Mouse (Mus musculus): Measurements from ENCODE around the gene Ptdss2. TPM values are rescaled to one million over a fixed set of nuclear protein-coding genes. Genes with fewer than 3 reads are reported as not detected.

Ptdss2 gene
- total and polyA plus RNA-seq, 2 experiments from 2014 or later, result 35.5 to 54.8 TPM

DNA sequence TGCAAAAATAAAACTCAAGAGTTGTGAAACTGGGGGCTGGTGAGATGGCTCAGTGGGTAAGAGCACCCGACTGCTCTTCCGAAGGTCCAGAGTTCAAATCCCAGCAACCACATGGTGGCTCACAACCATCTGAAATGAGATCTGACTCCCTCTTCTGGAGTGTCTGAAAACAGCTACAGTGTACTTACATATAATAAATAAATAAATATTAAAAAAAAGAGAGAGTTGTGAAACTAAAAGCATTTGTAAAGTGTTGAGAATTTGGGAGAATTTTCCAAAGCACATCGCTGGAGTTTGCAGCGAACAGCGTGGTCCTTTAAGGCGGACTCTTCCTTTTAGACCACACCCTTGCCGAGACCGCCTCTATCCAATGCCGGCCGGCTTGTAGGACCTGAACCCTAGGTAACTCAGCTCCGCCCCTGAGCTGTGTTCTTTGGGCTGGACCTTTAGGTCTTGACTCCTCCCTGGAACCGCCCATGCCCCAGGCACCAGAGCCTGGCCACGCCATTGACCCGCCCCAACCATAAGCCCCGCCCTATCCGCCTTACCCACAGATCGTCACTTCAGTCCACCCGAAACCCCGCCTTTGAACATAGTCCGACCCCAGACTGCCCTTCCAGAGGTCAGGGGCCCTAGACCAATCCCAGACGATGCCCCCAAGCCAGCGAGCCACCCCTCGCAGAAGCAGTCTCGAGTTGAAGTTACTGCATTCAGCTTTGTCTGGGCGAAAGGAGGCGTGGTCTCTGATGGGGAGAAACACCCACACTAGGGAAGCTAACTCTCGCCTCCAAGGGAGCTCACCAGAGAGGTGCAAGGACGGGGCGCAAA, 721 bp downstream of the Ptdss2 start:
- Histone ChIP-seq H3K9ac (replicated peaks; ENCODE audit: low read depth, low read length) (peak overlapping the region; percentile 41; the same call in 1 of the 2 replicates), H3K27ac (ENCODE audit: low read depth) (peak overlapping the region; percentile 81), H3K36me3 (replicated peaks; ENCODE audit: control insufficient read depth, insufficient read depth, low read length) (no peaks in the 10 kb centered on the region), H3K9me3 (replicated peaks; ENCODE audit: control insufficient read depth, low read length) (no peaks in the 10 kb centered on the region), H3K4me3 (ENCODE audit: low read depth, low read length) (peak overlapping the region; percentile 56), H3K27me3 (ENCODE audit: control insufficient read depth, insufficient read depth, low read length) (no peaks in the 10 kb centered on the region), H3K4me1 (ENCODE audit: control insufficient read depth, insufficient read depth) (0 out of 2 replicates have a peak, but pooled peaks cover 7% of the 10 kb centered on the region), H3K4me2 (ENCODE audit: low read depth, low read length) (peak overlapping the region; percentile 64)
- WGBS, result 2% methylated on average over 29 of the region's 29 CpGs
- peak; percentile 99 for ATAC-seq (ENCODE audit: insufficient read depth, low read depth)
- peak; percentile 97 for DNase-seq (ENCODE audit: low spot score)
- TF ChIP-seq CTCF (IDR thresholded peaks at IDR 0.05; ENCODE audit: low read depth) (no peak), EP300 (IDR thresholded peaks at IDR 0.05; ENCODE audit: low read depth) (no peak)

DNA sequence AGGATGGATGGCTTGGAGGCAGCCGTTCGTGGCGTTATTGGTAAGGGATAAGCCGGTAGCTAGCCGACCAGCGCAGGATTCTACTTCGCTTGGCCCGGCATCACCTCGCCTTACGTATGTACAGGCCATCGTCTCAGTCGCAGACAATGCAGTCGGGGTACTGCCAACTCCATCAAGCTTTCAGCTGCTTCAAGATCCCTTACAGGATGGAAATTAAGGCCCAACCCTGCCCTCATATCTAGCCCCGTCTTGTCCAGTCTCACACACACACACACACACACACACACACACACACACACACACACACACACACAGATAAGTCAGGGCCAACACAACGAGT, 1.3 kb downstream of the Ptdss2 start:
- Histone ChIP-seq H3K27ac (ENCODE audit: low read depth) (peak overlapping the region; percentile 81), H3K4me2 (ENCODE audit: low read depth, low read length) (peak overlapping the region; percentile 64), H3K27me3 (ENCODE audit: control insufficient read depth, insufficient read depth, low read length) (no peaks in the 10 kb centered on the region), H3K36me3 (replicated peaks; ENCODE audit: control insufficient read depth, insufficient read depth, low read length) (no peaks in the 10 kb centered on the region), H3K9me3 (replicated peaks; ENCODE audit: control insufficient read depth, low read length) (no peaks in the 10 kb centered on the region), H3K9ac (replicated peaks; ENCODE audit: low read depth, low read length) (peak overlapping the region; percentile 41; the same call in 1 of the 2 replicates), H3K4me3 (ENCODE audit: low read depth, low read length) (peak overlapping the region; percentile 56), H3K4me1 (ENCODE audit: control insufficient read depth, insufficient read depth) (0 out of 2 replicates have a peak, but pooled peaks cover 7% of the 10 kb centered on the region)
- ATAC-seq (ENCODE audit: insufficient read depth, low read depth), result no peak
- no peak for DNase-seq (ENCODE audit: low spot score)
- TF ChIP-seq EP300 (IDR thresholded peaks at IDR 0.05; ENCODE audit: low read depth), result no peak
- 2% methylated on average over 15 of the region's 15 CpGs for WGBS

DNA sequence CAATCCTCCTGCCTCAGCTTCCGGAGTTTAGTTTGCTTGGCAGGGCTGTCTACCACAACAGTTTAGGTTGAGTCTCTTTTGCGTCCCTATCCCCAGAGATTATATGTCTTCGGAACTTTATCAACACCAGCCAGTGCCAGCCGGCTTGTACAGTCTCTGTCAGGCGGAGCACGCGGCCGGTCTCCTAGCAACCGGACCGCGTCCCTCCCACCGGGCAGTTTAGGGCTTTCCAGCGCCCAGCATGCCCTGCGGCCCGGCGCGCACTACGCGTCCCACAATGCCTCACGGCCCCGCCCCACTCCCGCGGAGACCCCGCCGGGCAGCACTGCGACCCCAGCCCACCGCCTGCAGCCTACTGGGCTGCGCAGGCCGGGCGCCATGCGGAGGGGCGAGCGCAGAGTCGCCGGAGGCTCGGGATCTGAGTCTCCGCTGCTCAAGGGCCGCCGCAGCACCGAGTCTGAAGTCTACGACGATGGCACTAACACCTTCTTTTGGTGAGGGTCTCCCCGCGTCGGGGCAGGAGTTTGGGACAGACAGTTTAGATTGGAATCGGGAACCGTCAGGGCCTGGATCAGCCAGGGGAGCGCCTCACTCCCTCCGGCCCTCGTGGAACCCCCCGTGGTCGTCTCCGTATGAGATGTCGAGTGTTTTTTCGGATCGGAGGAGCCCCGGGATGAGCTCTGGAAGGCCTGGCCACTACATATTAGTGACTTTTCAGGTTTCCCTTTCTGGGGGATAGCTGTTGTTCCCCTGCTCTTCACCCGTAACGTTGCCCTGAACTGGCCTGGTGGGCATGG, 9.0 kb downstream of the Ptdss2 start:
- H3K9ac ChIP-seq (replicated peaks; ENCODE audit: low read depth, low read length), result peak overlapping the region; percentile 72
- H3K27ac ChIP-seq (ENCODE audit: low read depth), result peak overlapping the region; percentile 53
- H3K4me3 ChIP-seq (ENCODE audit: low read depth, low read length), result peak overlapping the region; percentile 80
- H3K36me3 ChIP-seq (replicated peaks; ENCODE audit: control insufficient read depth, insufficient read depth, low read length), result peaks cover 14% of the 10 kb centered on the region
- no peaks in the 10 kb centered on the region for H3K27me3 ChIP-seq (ENCODE audit: control insufficient read depth, insufficient read depth, low read length)
- DNase-seq (ENCODE audit: low spot score) (peak; percentile 88), ATAC-seq (ENCODE audit: insufficient read depth, low read depth) (peak; percentile 99)
- H3K4me2 ChIP-seq (ENCODE audit: low read depth, low read length), result peak overlapping the region; percentile 92
- TF ChIP-seq CTCF (IDR thresholded peaks at IDR 0.05; ENCODE audit: low read depth) (no peak), EP300 (IDR thresholded peaks at IDR 0.05; ENCODE audit: low read depth) (peak; percentile 61; the same call in 1 of the 2 replicates)
- H3K4me1 ChIP-seq (ENCODE audit: control insufficient read depth, insufficient read depth), result peaks cover 16% of the 10 kb centered on the region
- under 1% methylated on average over 56 of the region's 59 CpGs for WGBS
- no peaks in the 10 kb centered on the region for H3K9me3 ChIP-seq (replicated peaks; ENCODE audit: control insufficient read depth, low read length)

DNA sequence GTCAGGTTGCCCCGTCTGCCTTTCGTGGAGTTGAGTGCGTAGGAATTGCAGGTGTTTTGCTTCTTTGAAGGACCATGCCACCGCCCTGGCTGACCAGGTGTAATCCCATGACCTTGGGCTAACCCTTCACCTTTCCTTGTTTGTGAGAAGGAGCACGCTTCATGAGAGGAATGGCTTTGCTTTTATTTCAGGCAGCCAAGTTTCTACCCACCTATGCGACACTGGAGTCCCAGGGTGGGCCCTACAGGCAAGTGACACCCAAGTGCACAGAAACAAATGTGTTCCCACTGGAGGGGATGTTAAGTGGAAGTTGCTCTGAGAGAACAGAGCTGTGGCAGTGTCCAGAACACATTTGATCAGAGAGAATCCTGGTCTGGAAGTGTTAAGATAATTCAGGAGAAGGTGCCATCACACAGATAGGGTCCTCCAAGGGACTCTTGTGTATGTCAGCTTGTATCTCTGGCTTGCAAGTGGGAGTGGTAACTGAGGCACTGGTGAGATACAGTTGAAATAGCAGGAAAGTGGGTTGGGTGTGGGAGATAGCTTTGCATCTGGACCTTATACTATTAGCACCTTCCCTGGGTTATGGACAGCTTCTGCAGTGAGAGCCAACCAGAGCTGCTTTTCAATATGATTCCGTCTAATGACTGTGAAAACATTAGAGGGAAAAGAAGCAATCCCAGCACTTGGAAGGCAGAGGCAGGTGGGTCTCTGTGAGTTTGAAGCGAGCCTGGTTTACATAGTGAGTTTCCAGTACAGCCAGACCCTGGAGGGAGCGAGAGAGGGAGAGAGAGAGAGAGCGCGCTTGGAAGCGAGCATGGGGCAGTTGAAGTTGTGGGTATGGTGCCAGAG, 9.9 kb downstream of the Ptdss2 start:
- H3K4me3 ChIP-seq (ENCODE audit: low read depth, low read length), result peak overlapping the region; percentile 80
- ATAC-seq (ENCODE audit: insufficient read depth, low read depth) (no peak), DNase-seq (ENCODE audit: low spot score) (no peak)
- no peaks in the 10 kb centered on the region for H3K27me3 ChIP-seq (ENCODE audit: control insufficient read depth, insufficient read depth, low read length)
- H3K4me2 ChIP-seq (ENCODE audit: low read depth, low read length), result peak overlapping the region; percentile 92
- peaks cover 16% of the 10 kb centered on the region for H3K4me1 ChIP-seq (ENCODE audit: control insufficient read depth, insufficient read depth)
- H3K27ac ChIP-seq (ENCODE audit: low read depth), result peak overlapping the region; percentile 28; the same call in 1 of the 2 replicates
- TF ChIP-seq CTCF (IDR thresholded peaks at IDR 0.05; ENCODE audit: low read depth), result no peak
- TF ChIP-seq EP300 (IDR thresholded peaks at IDR 0.05; ENCODE audit: low read depth), result no peak
- WGBS, result 57% methylated on average over 12 of the region's 12 CpGs
- H3K36me3 ChIP-seq (replicated peaks; ENCODE audit: control insufficient read depth, insufficient read depth, low read length), result peaks cover 24% of the 10 kb centered on the region
- no peaks in the 10 kb centered on the region for H3K9me3 ChIP-seq (replicated peaks; ENCODE audit: control insufficient read depth, low read length)
- peak overlapping the region; percentile 72 for H3K9ac ChIP-seq (replicated peaks; ENCODE audit: low read depth, low read length)

GRCm38 (mm10) chr7:141141326-141141725, 19.1 kb downstream of the Ptdss2 start:
- no peak for ATAC-seq (ENCODE audit: insufficient read depth, low read depth)
- 84% methylated on average over 4 of the region's 4 CpGs for WGBS

More at GRCm38 (mm10) chr7:141141326-141141725, 19.1 kb downstream of the Ptdss2 start:
- Histone ChIP-seq H3K27ac (ENCODE audit: low read depth) (no peak overlapping the region), H3K9ac (replicated peaks; ENCODE audit: low read depth, low read length) (no peak overlapping the region), H3K9me3 (replicated peaks; ENCODE audit: control insufficient read depth, low read length) (no peaks in the 10 kb centered on the region), H3K27me3 (ENCODE audit: control insufficient read depth, insufficient read depth, low read length) (no peaks in the 10 kb centered on the region), H3K36me3 (replicated peaks; ENCODE audit: control insufficient read depth, insufficient read depth, low read length) (peaks cover 32% of the 10 kb centered on the region), H3K4me1 (ENCODE audit: control insufficient read depth, insufficient read depth) (no peaks in the 10 kb centered on the region), H3K4me2 (ENCODE audit: low read depth, low read length) (no peak overlapping the region), H3K4me3 (ENCODE audit: low read depth, low read length) (no peak overlapping the region)
- DNase-seq (ENCODE audit: low spot score), result no peak
- TF ChIP-seq CTCF (IDR thresholded peaks at IDR 0.05; ENCODE audit: low read depth) (no peak), EP300 (IDR thresholded peaks at IDR 0.05; ENCODE audit: low read depth) (no peak)
